Mouse (Mus musculus): ENCODE measurements around the gene Olfr273.

Gene Olfr273

GRCm38 (mm10) chr4:52859136-52859535 is at the start of gene Olfr273:
Gene Olfr273 (minus strand): TSS chr4:52859236.
- DNase-seq (ENCODE audit: low read depth, low spot score), result no peak

- no peak for DNase-seq (ENCODE audit: low read depth, low spot score)
These were observed 5.1 kb upstream of the Olfr273 start for GRCm38 (mm10) chr4:52864156-52864555.

GRCm38 (mm10) chr4:52849672-52850071 is 9.4 kb downstream of the Olfr273 start:
- DNase-seq (ENCODE audit: low read depth, low spot score), result no peak

GRCm38 (mm10) chr4:52849039-52849635 is 9.9 kb downstream of the Olfr273 start:
- DNase-seq (ENCODE audit: low read depth, low spot score), result no peak

GRCm38 (mm10) chr4:52845411-52845810 is 13.6 kb downstream of the Olfr273 start:
- peak; percentile 48 for DNase-seq (ENCODE audit: low read depth, low spot score)

GRCm38 (mm10) chr4:52821375-52821774 is 37.7 kb downstream of the Olfr273 start:
- DNase-seq (ENCODE audit: low read depth, low spot score), result no peak

GRCm38 (mm10) chr4:52814304-52814703 is 44.7 kb downstream of the Olfr273 start, which contains the start of gene Olfr275:
Gene Olfr275 (plus strand): TSS chr4:52814604.
- no peak for DNase-seq (ENCODE audit: low read depth, low spot score)

GRCm38 (mm10) chr4:52811871-52812270 is 47.2 kb downstream of the Olfr273 start:
- DNase-seq (ENCODE audit: low read depth, low spot score), result no peak
